Mouse (Mus musculus) megakaryocyte, embryonic 14.5 days (primary cell): Measurements from ENCODE around the gene Gm20388.

Experiments used
- FLI1 ChIP-seq: IDR thresholded peaks from 2 replicates; pipeline ENCODE4 v1.6.1; 2012; ENCODE audit warnings: low read length, inconsistent platforms, mixed read lengths
- GATA1 ChIP-seq: IDR thresholded peaks from 3 replicates; pipeline ENCODE4 v1.6.1; 2012; ENCODE audit warnings: mixed read lengths, low read length, inconsistent platforms, borderline replicate concordance

DNA sequence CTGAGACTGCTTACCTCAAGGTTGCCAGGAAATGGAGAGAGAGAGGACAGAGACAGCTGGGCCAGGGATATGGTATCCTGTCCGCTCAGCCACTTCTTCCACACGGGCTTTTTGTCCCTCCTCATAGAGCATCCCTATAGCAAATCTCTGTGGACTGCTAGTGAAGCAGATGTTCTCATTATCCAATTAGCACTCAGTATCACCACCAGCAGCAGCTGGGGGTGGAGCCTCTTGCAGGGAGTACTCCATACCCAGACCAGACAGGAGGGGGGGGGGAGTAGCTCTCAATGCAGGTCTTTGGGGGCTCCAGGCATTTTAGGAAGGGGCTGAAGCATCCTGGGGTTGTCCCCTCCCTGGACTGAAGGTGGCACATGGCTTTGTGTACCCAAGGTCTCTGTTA is 2139.3 kb downstream of the Gm20388 start:
- no peak for TF ChIP-seq GATA1
- no peak for TF ChIP-seq FLI1
